Mouse (Mus musculus) lung, embryonic 14.5 days (tissue): ENCODE data around the gene Fam222b. TPM values are rescaled to one million over a fixed set of nuclear protein-coding genes. Genes with fewer than 3 reads are reported as not detected.

Experiments used
- ATAC-seq: fragments of 200-750 bp; cut with Nextera tagmentation; 2 replicates; pipeline ENCODE4 v1.8.0; 2017; ENCODE audit warnings: mild to moderate bottlenecking, moderate TSS enrichment, moderate library complexity; ENCODE audit not compliant: insufficient read depth
- DNase-seq: peaks from one replicate; pipeline ENCODE4 v3.0.0-alpha.2; 2015
- H3K27ac ChIP-seq: fragments of 300-500 bp; sonication (generic); 2 replicates; pipeline ENCODE4 v1.5.1; 2014; ENCODE audit warnings: low read depth, mild to moderate bottlenecking, moderate library complexity
- H3K27me3 ChIP-seq: fragments of 300-500 bp; sonication (generic); 2 replicates; pipeline ENCODE4 v1.6.1; 2014; ENCODE audit warnings: low read length, control low read depth; ENCODE audit not compliant: insufficient read depth
- H3K36me3 ChIP-seq: fragments of 300-500 bp; sonication (generic); 2 replicates; pipeline ENCODE4 v1.6.1; 2014; ENCODE audit warnings: control low read depth; ENCODE audit not compliant: insufficient read depth
- H3K4me1 ChIP-seq: fragments of 300-500 bp; sonication (generic); 2 replicates; pipeline ENCODE4 v1.6.1; 2014; ENCODE audit warnings: antibody characterized with exemption, control low read depth; ENCODE audit not compliant: insufficient read depth
- H3K4me2 ChIP-seq: fragments of 300-500 bp; sonication (generic); 2 replicates; pipeline ENCODE4 v1.6.1; 2014; ENCODE audit warnings: mild to moderate bottlenecking
- H3K4me3 ChIP-seq: fragments of 300-500 bp; sonication (generic); 2 replicates; pipeline ENCODE4 v1.5.1; 2014; ENCODE audit warnings: low read depth, low read length
- H3K9ac ChIP-seq: fragments of 300-500 bp; sonication (generic); 2 replicates; pipeline ENCODE4 v1.6.1; 2014
- H3K9me3 ChIP-seq: fragments of 300-500 bp; sonication (generic); 2 replicates; pipeline ENCODE4 v1.6.1; 2016; ENCODE audit warnings: low read depth, low read length, control low read depth
- CTCF ChIP-seq: IDR thresholded peaks from 2 replicates; pipeline ENCODE4 v1.5.1; 2016; ENCODE audit warnings: antibody characterized with exemption, low read depth
- WGBS: fragments of 180-500 bp; shearing (Covaris S2); extraction: QIAGEN DNeasy Blood & Tissue Kit; methylation state at CpG from one replicate; pipeline ENCODE4 v1.1.7; 2014; 5-methylcytosine and 5-hydroxymethylcytosine counted together
- polyA plus RNA-seq: library from polyadenylated mRNA; unstranded; fragments of >200 nt; fragmentation: Nextera tagmentation; extraction: Ambion mirVana; gene quantifications from 2 replicates; pipeline ENCODE4 v1.2.1, GENCODE M21; 2014

Gene Fam222b
- polyA plus RNA-seq, 1 experiment from 2014 or later: 17.8 TPM

DNA sequence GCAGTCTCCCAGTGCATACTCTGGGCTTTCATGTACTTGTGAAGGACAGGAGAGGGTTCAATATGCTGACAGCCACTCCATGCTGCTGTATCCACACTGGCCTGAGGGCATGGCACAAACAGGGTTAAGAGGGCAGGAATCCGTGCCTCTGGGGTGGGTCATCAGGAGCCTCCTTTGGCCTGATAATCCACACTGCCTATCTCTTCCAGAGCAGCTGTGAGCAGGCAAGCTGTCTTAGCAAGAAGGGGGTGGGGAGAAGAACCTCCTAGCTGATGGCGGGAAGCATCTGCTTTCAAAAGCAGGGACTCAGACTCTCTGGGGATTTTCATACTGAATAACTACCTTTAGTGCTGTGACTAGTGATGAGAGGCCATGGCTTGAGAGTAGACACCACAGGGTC, 28.6 kb upstream of the Fam222b start:
- ATAC-seq: no peak; the same call in 1 of the 2 replicates
- WGBS: 41% methylated on average over 2 of the region's 2 CpGs
- TF ChIP-seq CTCF: no peak

DNA sequence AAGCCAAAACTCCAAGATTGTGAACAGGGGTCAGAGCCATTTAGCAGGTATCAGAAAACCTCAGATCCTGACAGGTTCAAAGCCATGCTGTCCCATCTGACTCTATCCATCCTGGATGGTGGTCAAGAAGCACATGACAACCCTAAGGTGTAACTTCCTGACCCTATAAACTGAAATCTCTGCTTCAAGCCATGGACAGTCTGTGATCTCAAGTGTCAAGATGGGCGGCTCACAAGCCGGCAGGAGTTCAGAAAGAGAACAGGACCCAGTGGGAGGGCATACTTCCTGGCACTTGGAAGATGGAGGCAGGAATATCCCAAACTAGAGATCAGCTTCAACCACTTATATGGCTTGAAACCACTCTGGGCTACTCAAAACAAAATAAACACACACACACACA, 27.8 kb upstream of the Fam222b start:
- Histone ChIP-seq H3K4me2 (no peak overlapping the region), H3K27ac (no peak overlapping the region), H3K4me3 (no peak overlapping the region), H3K36me3 (no peaks in the 10 kb centered on the region), H3K4me1 (no peaks in the 10 kb centered on the region), H3K9ac (no peak overlapping the region), H3K9me3 (no peaks in the 10 kb centered on the region), H3K27me3 (no peaks in the 10 kb centered on the region)
- no peak for TF ChIP-seq CTCF
- 66% methylated on average over 2 of the region's 2 CpGs for WGBS
- ATAC-seq (no peak), DNase-seq (no peak)

More for the DNA sequence above, 28.6 kb upstream of the Fam222b start:
- H3K4me1 ChIP-seq: no peaks in the 10 kb centered on the region
- 0 out of 2 replicates have a peak, but pooled peaks cover 1% of the 10 kb centered on the region for H3K36me3 ChIP-seq
- H3K4me3 ChIP-seq: no peak overlapping the region
- no peaks in the 10 kb centered on the region for H3K9me3 ChIP-seq
- no peak for DNase-seq
- no peak overlapping the region for H3K27ac ChIP-seq
- no peak overlapping the region for H3K4me2 ChIP-seq
- no peak overlapping the region for H3K9ac ChIP-seq
- no peaks in the 10 kb centered on the region for H3K27me3 ChIP-seq

DNA sequence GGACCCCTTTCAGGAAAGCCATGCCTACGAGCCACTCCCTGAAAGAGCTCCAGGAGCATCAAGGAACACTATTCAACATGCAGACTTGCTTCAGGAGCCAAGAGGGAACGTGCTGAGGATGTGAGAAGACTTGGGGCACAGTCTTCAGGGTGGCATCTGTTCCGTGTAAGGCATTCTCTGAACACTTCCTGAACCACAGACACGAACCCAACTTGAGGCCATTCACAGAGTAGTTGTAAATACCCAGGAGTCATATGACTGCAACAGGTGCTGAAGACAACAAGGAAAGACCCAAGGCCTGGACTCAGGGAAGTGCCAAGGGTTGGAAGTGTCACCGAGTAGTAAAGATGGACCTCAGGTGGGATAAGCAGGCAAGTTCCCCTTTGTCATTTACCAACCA, 26.9 kb upstream of the Fam222b start:
- WGBS: 60% methylated on average over 5 of the region's 5 CpGs

DNA sequence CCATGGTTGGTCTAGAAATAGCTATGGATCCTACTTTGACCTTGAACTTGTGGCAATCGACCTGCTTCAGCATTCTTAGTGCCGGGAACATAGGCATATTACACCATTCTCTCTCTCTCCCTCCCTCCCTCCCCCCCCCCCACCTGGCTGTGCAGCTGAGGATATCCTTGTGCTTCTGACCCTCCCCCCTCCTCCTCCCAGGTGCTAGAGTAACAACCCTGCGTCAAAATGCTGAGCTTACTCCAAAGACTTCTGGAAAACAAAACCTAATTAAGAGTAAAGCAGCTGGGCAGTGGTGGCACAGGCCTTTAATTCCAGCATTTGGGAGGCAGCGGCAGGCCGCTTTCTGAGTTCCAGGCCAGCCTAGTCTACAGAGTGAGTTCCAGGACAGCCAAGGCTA, 25.3 kb upstream of the Fam222b start:
- Histone ChIP-seq H3K27me3 (no peaks in the 10 kb centered on the region), H3K36me3 (peaks cover 23% of the 10 kb centered on the region), H3K9ac (no peak overlapping the region), H3K4me3 (no peak overlapping the region), H3K9me3 (no peaks in the 10 kb centered on the region), H3K27ac (no peak overlapping the region), H3K4me1 (no peaks in the 10 kb centered on the region), H3K4me2 (no peak overlapping the region; the same call in 1 of the 2 replicates)
- WGBS: 73% methylated on average over 5 of the region's 5 CpGs
- ATAC-seq (no peak), DNase-seq (no peak)
- TF ChIP-seq CTCF: no peak

More for the DNA sequence above, 26.9 kb upstream of the Fam222b start:
- no peaks in the 10 kb centered on the region for H3K4me1 ChIP-seq
- H3K27me3 ChIP-seq: no peaks in the 10 kb centered on the region
- no peak overlapping the region for H3K4me3 ChIP-seq
- DNase-seq: no peak
- H3K9me3 ChIP-seq: no peaks in the 10 kb centered on the region
- no peak for ATAC-seq
- H3K27ac ChIP-seq: no peak overlapping the region; the same call in 1 of the 2 replicates
- 0 out of 2 replicates have a peak, but pooled peaks cover 7% of the 10 kb centered on the region for H3K36me3 ChIP-seq
- H3K9ac ChIP-seq: no peak overlapping the region
- no peak for TF ChIP-seq CTCF
- no peak overlapping the region for H3K4me2 ChIP-seq

DNA sequence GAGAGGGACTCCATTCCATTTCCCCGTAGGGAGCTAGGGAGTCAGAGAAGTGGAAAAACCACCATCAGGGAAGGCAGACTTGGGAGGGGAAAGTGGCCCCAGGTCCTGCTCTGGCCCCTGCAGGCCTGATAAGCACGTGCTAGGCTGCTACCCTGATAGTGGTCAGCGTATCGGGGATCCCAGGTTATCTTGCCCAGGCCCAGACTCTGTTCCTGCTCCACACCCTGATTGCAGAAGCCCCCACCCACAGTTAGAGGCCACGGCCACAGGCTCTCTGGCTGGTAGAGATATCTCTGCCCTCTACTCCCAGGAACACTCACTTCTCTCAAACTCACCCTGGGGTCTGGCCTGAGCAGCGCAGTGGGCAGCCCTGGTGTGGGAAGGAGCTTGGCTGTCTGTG, 24.8 kb upstream of the Fam222b start:
- WGBS: 77% methylated on average over 6 of the region's 6 CpGs
- no peak overlapping the region; the same call in 1 of the 2 replicates for H3K27ac ChIP-seq
- no peaks in the 10 kb centered on the region for H3K9me3 ChIP-seq
- no peak overlapping the region for H3K4me2 ChIP-seq
- H3K27me3 ChIP-seq: no peaks in the 10 kb centered on the region
- DNase-seq: no peak
- no peaks in the 10 kb centered on the region for H3K4me1 ChIP-seq
- H3K36me3 ChIP-seq: peaks cover 28% of the 10 kb centered on the region
- no peak for TF ChIP-seq CTCF
- peak; percentile 66; the same call in 1 of the 2 replicates for ATAC-seq
- no peak overlapping the region for H3K9ac ChIP-seq
- H3K4me3 ChIP-seq: no peak overlapping the region

DNA sequence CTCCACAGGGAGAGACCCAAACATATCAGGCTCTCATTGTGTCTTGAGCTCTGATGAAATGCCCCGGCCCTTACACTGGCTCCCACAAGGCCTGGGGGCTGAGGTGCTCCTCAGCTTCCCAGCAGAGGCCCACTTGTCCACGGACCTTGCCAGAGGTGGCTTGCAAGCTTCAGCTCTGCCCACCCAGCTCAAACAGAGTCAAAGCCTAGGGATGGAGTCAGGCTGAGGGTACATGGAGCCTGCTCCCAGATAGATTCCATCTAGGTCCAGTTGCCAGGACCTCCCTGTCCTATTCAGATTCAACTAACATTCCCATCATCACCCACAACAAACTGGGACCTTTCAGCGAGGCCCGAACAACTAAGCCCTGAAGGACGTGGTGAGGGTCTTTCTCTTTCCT, 22.5 kb upstream of the Fam222b start:
- 80% methylated on average over 5 of the region's 5 CpGs for WGBS
- no peak overlapping the region; the same call in 1 of the 2 replicates for H3K4me3 ChIP-seq
- H3K4me1 ChIP-seq: no peaks in the 10 kb centered on the region
- H3K36me3 ChIP-seq: peaks cover 50% of the 10 kb centered on the region
- no peaks in the 10 kb centered on the region for H3K27me3 ChIP-seq
- ATAC-seq: no peak
- peak overlapping the region; percentile 42; the same call in 1 of the 2 replicates for H3K27ac ChIP-seq
- H3K9me3 ChIP-seq: no peaks in the 10 kb centered on the region
- TF ChIP-seq CTCF: no peak
- peak overlapping the region; percentile 20; the same call in 1 of the 2 replicates for H3K9ac ChIP-seq
- no peak overlapping the region; the same call in 1 of the 2 replicates for H3K4me2 ChIP-seq
- DNase-seq: no peak

DNA sequence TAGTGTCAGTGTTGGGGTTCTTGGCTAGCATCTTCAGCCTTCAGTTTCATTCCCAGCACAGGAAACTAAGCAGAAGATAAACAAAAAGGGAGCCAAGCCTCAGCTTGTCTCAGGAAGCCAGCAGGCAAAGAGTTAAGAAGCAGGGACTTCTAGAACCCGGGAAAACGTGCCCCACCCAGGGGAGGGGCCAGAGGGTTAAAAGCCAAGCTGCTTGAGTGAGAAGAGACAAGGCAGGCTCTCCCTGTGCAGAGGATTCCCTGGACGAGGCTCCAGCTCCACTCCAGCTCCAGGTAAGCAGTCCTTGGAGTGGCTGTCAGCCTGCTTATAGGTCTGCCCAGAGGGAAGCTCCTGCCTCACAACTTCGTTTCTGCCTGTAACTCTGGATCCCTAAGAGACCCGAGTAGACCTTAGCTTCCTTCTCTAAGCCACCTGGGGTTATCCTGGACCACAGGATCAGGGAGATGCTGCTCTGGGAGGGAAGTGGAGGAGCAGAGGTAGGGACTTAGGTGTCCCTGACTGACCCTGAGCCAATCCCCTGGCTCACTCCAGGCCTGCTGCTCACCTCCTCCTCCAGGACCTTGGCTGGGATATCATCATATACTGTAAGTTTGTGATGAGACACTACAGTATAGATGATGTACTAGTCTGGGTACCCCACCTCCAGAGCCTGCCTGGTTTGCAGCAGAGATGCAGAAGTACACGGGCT, 21.9 kb upstream of the Fam222b start:
- Histone ChIP-seq H3K4me3 (peak overlapping the region; percentile 14; the same call in 1 of the 2 replicates), H3K27me3 (no peaks in the 10 kb centered on the region), H3K4me2 (no peak overlapping the region; the same call in 1 of the 2 replicates), H3K36me3 (peaks cover 56% of the 10 kb centered on the region), H3K9me3 (no peaks in the 10 kb centered on the region), H3K27ac (peak overlapping the region; percentile 63), H3K4me1 (no peaks in the 10 kb centered on the region), H3K9ac (peak overlapping the region; percentile 38; the same call in 1 of the 2 replicates)
- TF ChIP-seq CTCF: no peak
- WGBS: 20% methylated on average over 6 of the region's 6 CpGs
- DNase-seq: peak; percentile 22
- no peak for ATAC-seq
